ENCODE assay signal across 12 mouse cellular contexts in genomic region chr7:44820525-44820924, GRCm38 (mm10). TPM values are rescaled to one million over a fixed set of nuclear protein-coding genes. Genes with fewer than 3 reads are reported as not detected.
DNase-seq lines count a peak whose midpoint lies in the region; ATAC-seq and TF ChIP-seq lines count a peak whose summit lies in the region.
"Had no signal": no experiment of that assay in that cellular context is flagged by ENCODE, and none has a peak within 500 bp of the region (broad histone marks: within the 10 kb centered on the region; RNA-seq: fewer than 3 reads in every experiment).

No protein-coding gene starts in this region.

- peaks cover 60% of the 10 kb centered on the region for H3K4me1 ChIP-seq in neural tube, embryonic 15.5 days
- peaks cover 62% of the 10 kb centered on the region for H3K4me1 ChIP-seq in embryonic facial prominence, embryonic 13.5 days
- H3K4me1 ChIP-seq in liver, embryonic 15.5 days (replicated peaks) = peaks cover 83% of the 10 kb centered on the region
- H3K4me1 ChIP-seq in hindbrain, postnatal 0 days (ENCODE audit: insufficient read depth, low read length) = peaks cover 21% of the 10 kb centered on the region

- peak; percentile 77 for DNase-seq in heart, adult 11 months
- no peak for DNase-seq in heart, postnatal 25 days (ENCODE audit: low spot score)
- peak; percentile 9 for DNase-seq in neural tube, embryonic 10.5 days (ENCODE audit: extremely low spot score, low spot score)
- no peak for DNase-seq in hindbrain, postnatal 0 days (ENCODE audit: low spot score)
- no peak for DNase-seq in frontal cortex, adult 2 months (ENCODE audit: extremely low spot score in 1 of 2, low spot score in 1 of 2)
- DNase-seq: embryo, embryonic 11 days; left cerebral cortex, postnatal 4 days had no signal

- intact Hi-C loops in heart, postnatal 25 days (cut with DNase I) = loop anchor here (10.0 kb wide), 1 partner anchor 166 kb away; no protein-coding TSS in a partner anchor

- H3K9me3 ChIP-seq in neural tube, embryonic 15.5 days (replicated peaks) = no peaks in the 10 kb centered on the region
- H3K9me3 ChIP-seq in embryonic facial prominence, embryonic 13.5 days = no peaks in the 10 kb centered on the region
- no peaks in the 10 kb centered on the region for H3K9me3 ChIP-seq in liver, embryonic 15.5 days (replicated peaks)
- no peaks in the 10 kb centered on the region for H3K9me3 ChIP-seq in hindbrain, postnatal 0 days (ENCODE audit: low read length)
- H3K9me3 ChIP-seq: hindbrain, embryonic 13.5 days; midbrain, embryonic 15.5 days had no signal

- no peaks in the 10 kb centered on the region for H3K36me3 ChIP-seq in neural tube, embryonic 15.5 days
- 0 out of 2 replicates have a peak, but pooled peaks cover 2% of the 10 kb centered on the region for H3K36me3 ChIP-seq in embryonic facial prominence, embryonic 13.5 days
- H3K36me3 ChIP-seq in liver, embryonic 15.5 days (replicated peaks) = peaks cover 22% of the 10 kb centered on the region; the same call in 1 of the 2 replicates
- H3K36me3 ChIP-seq in hindbrain, postnatal 0 days (ENCODE audit: insufficient read depth, low read length) = no peaks in the 10 kb centered on the region
- H3K36me3 ChIP-seq: hindbrain, embryonic 13.5 days; midbrain, embryonic 15.5 days had no signal

- H3K4me3 ChIP-seq in neural tube, embryonic 15.5 days (replicated peaks) = no peak overlapping the region
- no peak overlapping the region for H3K4me3 ChIP-seq in embryonic facial prominence, embryonic 13.5 days
- H3K4me3 ChIP-seq in liver, embryonic 15.5 days (replicated peaks) = no peak overlapping the region
- H3K4me3 ChIP-seq in hindbrain, postnatal 0 days (ENCODE audit: low read length) = no peak overlapping the region
- H3K4me3 ChIP-seq: hindbrain, embryonic 13.5 days; midbrain, embryonic 15.5 days had no signal

- H3K9ac ChIP-seq in neural tube, embryonic 15.5 days (replicated peaks) = no peak overlapping the region
- H3K9ac ChIP-seq in embryonic facial prominence, embryonic 13.5 days = 0 out of 2 replicates have a peak overlapping the region, but pooled peaks have one; percentile 27
- H3K9ac ChIP-seq in liver, embryonic 15.5 days = no peak overlapping the region
- H3K9ac ChIP-seq in hindbrain, postnatal 0 days (replicated peaks; ENCODE audit: low read length) = no peak overlapping the region
- H3K9ac ChIP-seq: midbrain, embryonic 15.5 days had no signal

- TF ChIP-seq CTCF in hindbrain, postnatal 0 days (IDR thresholded peaks at IDR 0.05; ENCODE audit: low read depth) = no peak

- H3K27ac ChIP-seq in neural tube, embryonic 15.5 days (replicated peaks) = no peak overlapping the region
- no peak overlapping the region for H3K27ac ChIP-seq in embryonic facial prominence, embryonic 13.5 days
- H3K27ac ChIP-seq in liver, embryonic 15.5 days (replicated peaks) = peak overlapping the region; percentile 78
- H3K27ac ChIP-seq in hindbrain, postnatal 0 days = no peak overlapping the region
- H3K27ac ChIP-seq: hindbrain, embryonic 13.5 days; midbrain, embryonic 15.5 days had no signal

- no peak overlapping the region for H3K4me2 ChIP-seq in neural tube, embryonic 15.5 days
- no peak overlapping the region for H3K4me2 ChIP-seq in embryonic facial prominence, embryonic 13.5 days
- peak overlapping the region; percentile 92 for H3K4me2 ChIP-seq in liver, embryonic 15.5 days
- H3K4me2 ChIP-seq in hindbrain, postnatal 0 days (ENCODE audit: low read depth, low read length) = no peak overlapping the region
- H3K4me2 ChIP-seq: hindbrain, embryonic 13.5 days; midbrain, embryonic 15.5 days had no signal

- ATAC-seq in neural tube, embryonic 15.5 days (ENCODE audit: low FRiP score) = no peak
- no peak for ATAC-seq in embryonic facial prominence, embryonic 13.5 days (ENCODE audit: insufficient number of reproducible peaks, insufficient read depth, low FRiP score, low TSS enrichment, low read depth)
- no peak for ATAC-seq in liver, embryonic 15.5 days (ENCODE audit: insufficient read depth)
- no peak for ATAC-seq in hindbrain, postnatal 0 days
- ATAC-seq: midbrain, embryonic 15.5 days had no signal

- H3K27me3 ChIP-seq in neural tube, embryonic 15.5 days (replicated peaks) = no peaks in the 10 kb centered on the region
- H3K27me3 ChIP-seq in embryonic facial prominence, embryonic 13.5 days = no peaks in the 10 kb centered on the region
- H3K27me3 ChIP-seq in liver, embryonic 15.5 days = no peaks in the 10 kb centered on the region
- no peaks in the 10 kb centered on the region for H3K27me3 ChIP-seq in hindbrain, postnatal 0 days (ENCODE audit: insufficient read depth, low read length)
- H3K27me3 ChIP-seq: hindbrain, embryonic 13.5 days; midbrain, embryonic 15.5 days had no signal

- 90% methylated on average over 3 of the region's 3 CpGs for WGBS in neural tube, embryonic 15.5 days
- WGBS in embryonic facial prominence, embryonic 13.5 days = 80% methylated on average over 3 of the region's 3 CpGs
- 61% methylated on average over 3 of the region's 3 CpGs for WGBS in liver, embryonic 15.5 days (ENCODE audit: insufficient replicate concordance)
- 80% methylated on average over 3 of the region's 3 CpGs for WGBS in hindbrain, postnatal 0 days

RNA-seq across cellular contexts. Expression of gene Atf5, which starts 4.1 kb away (rescaled TPM):
- 10 to 100 TPM; 63.7 to 64.5 TPM for total RNA-seq in heart, postnatal 25 days (2021)
- 3.6 and 4.1 TPM in 2 replicates for polyA plus RNA-seq in neural tube, embryonic 15.5 days (2015; fragmentation: Nextera tagmentation; extraction: Ambion mirVana)
- 6.4 and 6.5 TPM in 2 replicates for polyA plus RNA-seq in embryonic facial prominence, embryonic 13.5 days (2015; fragmentation: Nextera tagmentation; extraction: Ambion mirVana)
- polyA plus RNA-seq in liver, embryonic 15.5 days (2015; fragmentation: Nextera tagmentation; extraction: Ambion mirVana) = 7.5 and 9.2 TPM in 2 replicates
- total RNA-seq in hindbrain, postnatal 0 days (2014; rRNA removed) = 10.1 and 15.8 TPM in 2 replicates
- 4.1 and 4.4 TPM in 2 replicates for polyA plus RNA-seq in hindbrain, postnatal 0 days (2015; fragmentation: Nextera tagmentation; extraction: Ambion mirVana)
- polyA plus RNA-seq in frontal cortex, adult 2 months (2012; rRNA removed) = 24.2 and 35.6 TPM in 2 replicates

RNA-seq across cellular contexts. Expression of gene Il4i1, which starts 4.3 kb away (rescaled TPM):
- 1 to 10 TPM in 1 of 2 experiments, under 1 TPM in 1; 0.62 to 2.2 TPM for total RNA-seq in heart, postnatal 25 days (2021)
- 0.78 and 4.7 TPM in 2 replicates for polyA plus RNA-seq in neural tube, embryonic 15.5 days (2015; fragmentation: Nextera tagmentation; extraction: Ambion mirVana)
- 1.7 and 2.2 TPM in 2 replicates for polyA plus RNA-seq in embryonic facial prominence, embryonic 13.5 days (2015; fragmentation: Nextera tagmentation; extraction: Ambion mirVana)
- polyA plus RNA-seq in liver, embryonic 15.5 days (2015; fragmentation: Nextera tagmentation; extraction: Ambion mirVana) = 0.35 and 0.46 TPM in 2 replicates
- 0.47 and 0.68 TPM in 2 replicates for total RNA-seq in hindbrain, postnatal 0 days (2014; rRNA removed)
- 0.52 and 0.58 TPM in 2 replicates for polyA plus RNA-seq in hindbrain, postnatal 0 days (2015; fragmentation: Nextera tagmentation; extraction: Ambion mirVana)
- 1.3 and 2.2 TPM in 2 replicates for polyA plus RNA-seq in frontal cortex, adult 2 months (2012; rRNA removed)

RNA-seq across cellular contexts. Expression of gene Nup62, which starts 4.6 kb away (rescaled TPM):
- total RNA-seq in heart, postnatal 25 days (2021) = 10 to 100 TPM; 26.0 to 28.6 TPM
- 40.7 and 58.0 TPM in 2 replicates for polyA plus RNA-seq in neural tube, embryonic 15.5 days (2015; fragmentation: Nextera tagmentation; extraction: Ambion mirVana)
- 93.5 and 100 TPM in 2 replicates for polyA plus RNA-seq in embryonic facial prominence, embryonic 13.5 days (2015; fragmentation: Nextera tagmentation; extraction: Ambion mirVana)
- 48.8 and 51.2 TPM in 2 replicates for polyA plus RNA-seq in liver, embryonic 15.5 days (2015; fragmentation: Nextera tagmentation; extraction: Ambion mirVana)
- 67.0 and 69.0 TPM in 2 replicates for total RNA-seq in hindbrain, postnatal 0 days (2014; rRNA removed)
- 42.9 and 46.4 TPM in 2 replicates for polyA plus RNA-seq in hindbrain, postnatal 0 days (2015; fragmentation: Nextera tagmentation; extraction: Ambion mirVana)
- 29.1 and 29.3 TPM in 2 replicates for polyA plus RNA-seq in frontal cortex, adult 2 months (2012; rRNA removed)

RNA-seq across cellular contexts. Expression of gene Akt1s1, which starts 28.3 kb away (rescaled TPM):
- 10 to 100 TPM; 61.8 to 75.9 TPM for total RNA-seq in heart, postnatal 25 days (2021)
- polyA plus RNA-seq in neural tube, embryonic 15.5 days (2015; fragmentation: Nextera tagmentation; extraction: Ambion mirVana) = 89.9 and 92.0 TPM in 2 replicates
- 104 and 110 TPM in 2 replicates for polyA plus RNA-seq in embryonic facial prominence, embryonic 13.5 days (2015; fragmentation: Nextera tagmentation; extraction: Ambion mirVana)
- polyA plus RNA-seq in liver, embryonic 15.5 days (2015; fragmentation: Nextera tagmentation; extraction: Ambion mirVana) = 27.7 and 32.3 TPM in 2 replicates
- 136 and 156 TPM in 2 replicates for total RNA-seq in hindbrain, postnatal 0 days (2014; rRNA removed)
- 94.3 and 95.4 TPM in 2 replicates for polyA plus RNA-seq in hindbrain, postnatal 0 days (2015; fragmentation: Nextera tagmentation; extraction: Ambion mirVana)
- polyA plus RNA-seq in frontal cortex, adult 2 months (2012; rRNA removed) = 87.0 and 108 TPM in 2 replicates

RNA-seq across cellular contexts. Expression of gene Tbc1d17, which starts 28.4 kb away (rescaled TPM):
- total RNA-seq in heart, postnatal 25 days (2021) = 10 to 100 TPM; 44.3 to 47.0 TPM
- polyA plus RNA-seq in neural tube, embryonic 15.5 days (2015; fragmentation: Nextera tagmentation; extraction: Ambion mirVana) = 105 and 110 TPM in 2 replicates
- 83.1 and 91.0 TPM in 2 replicates for polyA plus RNA-seq in embryonic facial prominence, embryonic 13.5 days (2015; fragmentation: Nextera tagmentation; extraction: Ambion mirVana)
- polyA plus RNA-seq in liver, embryonic 15.5 days (2015; fragmentation: Nextera tagmentation; extraction: Ambion mirVana) = 26.1 and 29.4 TPM in 2 replicates
- 53.7 and 98.5 TPM in 2 replicates for total RNA-seq in hindbrain, postnatal 0 days (2014; rRNA removed)
- 103 and 106 TPM in 2 replicates for polyA plus RNA-seq in hindbrain, postnatal 0 days (2015; fragmentation: Nextera tagmentation; extraction: Ambion mirVana)
- 84.3 and 106 TPM in 2 replicates for polyA plus RNA-seq in frontal cortex, adult 2 months (2012; rRNA removed)

Comparison
In these comparisons a context has a peak if more than half of its experiments do, and no peak if none do; other contexts are left out.
1. DNase-seq: peak in heart, adult 11 months (single experiment) and neural tube, embryonic 10.5 days (single experiment); none in heart, postnatal 25 days (single experiment), hindbrain, postnatal 0 days (single experiment) and frontal cortex, adult 2 months (0 of 2).